Mouse (Mus musculus): ENCODE data around the gene Sp3.
A peak's percentile ranks its signal among the peaks of the same experiment; 100 is the strongest.
"Not testable (repeated sequence)": the region's sequence is repeated elsewhere in the genome, so short reads cannot be mapped to it uniquely, and the experiment has no call there.

The Sp3 gene

DNA sequence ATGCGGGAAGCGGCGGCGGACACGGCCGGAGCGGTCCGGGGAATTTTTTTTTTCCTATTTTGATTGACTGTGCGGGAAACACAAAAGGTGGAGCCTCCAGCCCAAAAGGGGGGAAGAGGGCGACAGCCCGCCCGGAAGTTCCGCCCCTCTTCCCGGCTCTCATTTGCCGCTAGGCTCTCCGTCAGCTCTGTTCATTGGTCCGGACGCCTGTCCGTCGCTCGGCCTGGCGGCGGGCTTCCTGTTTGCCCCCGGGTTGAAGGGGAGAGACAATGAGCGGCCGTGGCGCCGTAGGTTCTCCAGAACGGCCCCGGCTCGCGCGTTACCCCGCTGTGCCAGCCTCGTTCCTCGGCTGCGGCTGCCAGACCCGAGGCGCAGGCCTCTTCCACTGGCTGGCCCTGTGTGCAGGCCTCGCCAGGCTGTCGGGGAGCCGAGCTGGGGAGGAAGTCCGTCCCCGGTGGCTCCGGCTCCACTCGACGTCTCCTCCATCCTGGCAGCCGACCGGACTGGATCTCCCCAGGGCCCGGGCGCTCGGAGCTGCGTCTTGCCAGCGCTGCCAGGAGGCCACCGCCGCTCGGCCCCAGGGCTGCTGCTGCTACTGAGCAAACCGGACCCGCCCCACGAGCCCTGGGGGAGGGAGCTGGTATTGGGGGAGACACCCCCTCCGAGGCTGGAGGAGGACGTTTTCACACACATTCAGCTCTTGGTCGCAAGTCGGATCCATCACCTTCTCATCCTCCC is at the start of gene Sp3:
Gene Sp3, minus strand, starts transcription at position 110 of the 738 bp plus-strand sequence.
- DNase-seq (ENCODE audit: low spot score): peak; percentile 91

DNA sequence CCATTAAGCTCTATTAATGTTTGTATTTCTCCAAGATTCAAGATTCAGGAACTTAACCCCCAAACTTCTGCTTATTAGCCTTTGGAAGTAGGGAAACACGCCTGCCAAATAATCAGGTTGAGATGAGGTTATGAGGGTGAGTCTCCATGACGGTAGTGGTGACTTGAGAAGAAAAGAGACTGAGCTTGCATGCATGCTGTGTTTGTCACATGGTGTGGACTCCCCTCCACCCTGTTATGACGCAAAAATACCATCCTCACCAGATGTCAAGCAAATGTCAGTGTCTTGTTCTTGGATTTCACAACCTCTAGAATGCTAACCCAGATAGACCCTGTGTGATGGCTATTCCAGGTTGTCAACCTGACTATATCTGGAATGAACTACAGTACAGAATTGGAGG is 49.6 kb upstream of the Sp3 start:
- DNase-seq (ENCODE audit: low spot score): no peak

DNA sequence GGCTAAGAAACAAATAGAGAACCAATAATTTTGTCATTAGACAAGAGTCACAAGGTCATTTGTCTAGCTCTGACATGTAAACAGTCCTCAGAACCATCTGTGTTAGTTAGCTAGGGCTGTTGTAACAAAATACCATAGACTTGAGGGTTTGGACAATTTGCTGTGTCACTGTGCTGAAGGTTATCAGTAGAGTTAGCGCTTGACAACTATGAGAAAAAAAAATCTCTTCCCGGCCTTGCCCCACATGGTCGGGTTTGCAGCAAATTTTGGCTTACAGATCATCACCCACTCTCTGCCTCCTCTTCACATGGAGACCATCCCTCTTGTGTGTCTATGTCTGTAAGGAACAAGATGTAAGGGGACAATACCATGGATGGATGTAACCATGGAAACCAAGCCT is 47.8 kb upstream of the Sp3 start:
- no peak for DNase-seq (ENCODE audit: low spot score)

- DNase-seq (ENCODE audit: low spot score): no peak
Observed at GRCm38 (mm10) chr2:73027126-73027525, 46.9 kb upstream of the Sp3 start.

- DNase-seq (ENCODE audit: low spot score): no peak
Observed at GRCm38 (mm10) chr2:73023803-73024202, 43.6 kb upstream of the Sp3 start.

GRCm38 (mm10) chr2:73021046-73021445 is 40.8 kb upstream of the Sp3 start:
- no peak for DNase-seq (ENCODE audit: low spot score)

DNA sequence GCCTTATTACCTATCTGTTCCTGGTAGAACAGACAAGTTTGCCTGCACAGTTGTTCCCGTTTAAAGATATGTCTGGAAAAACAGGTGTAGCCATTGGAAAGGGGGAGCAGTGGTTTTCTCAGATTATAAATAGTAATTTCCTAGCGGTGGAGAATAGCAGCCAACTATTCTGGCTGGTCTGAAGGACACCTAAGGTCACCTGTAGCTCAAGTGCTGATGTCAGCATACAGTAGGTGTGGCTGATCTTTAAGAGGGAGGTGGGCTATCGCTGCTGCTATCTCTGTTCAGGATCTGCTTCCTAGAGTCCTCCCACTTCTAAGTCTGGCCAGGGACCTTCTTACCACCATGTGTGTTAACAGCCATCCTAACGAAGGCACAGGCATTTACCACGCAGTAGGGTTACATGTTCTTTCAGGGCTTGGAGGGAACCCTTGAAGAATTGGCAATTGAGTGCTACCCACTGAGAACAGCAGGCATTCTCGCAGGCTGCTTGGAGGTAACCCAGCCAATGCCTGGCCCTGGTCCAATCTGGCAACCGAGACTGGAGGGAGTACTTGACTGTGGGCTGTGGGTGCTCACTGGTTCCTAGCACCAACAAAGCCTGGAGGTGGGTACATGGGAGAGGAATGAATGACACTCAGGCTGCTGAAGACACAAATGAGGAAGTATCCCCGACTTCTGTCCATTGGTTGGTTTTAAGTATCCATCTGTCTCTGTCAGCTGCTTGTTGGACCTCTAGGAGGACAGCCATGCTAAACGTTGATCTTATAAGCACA is 39.3 kb upstream of the Sp3 start:
- DNase-seq (ENCODE audit: low spot score): peak; percentile 64

DNA sequence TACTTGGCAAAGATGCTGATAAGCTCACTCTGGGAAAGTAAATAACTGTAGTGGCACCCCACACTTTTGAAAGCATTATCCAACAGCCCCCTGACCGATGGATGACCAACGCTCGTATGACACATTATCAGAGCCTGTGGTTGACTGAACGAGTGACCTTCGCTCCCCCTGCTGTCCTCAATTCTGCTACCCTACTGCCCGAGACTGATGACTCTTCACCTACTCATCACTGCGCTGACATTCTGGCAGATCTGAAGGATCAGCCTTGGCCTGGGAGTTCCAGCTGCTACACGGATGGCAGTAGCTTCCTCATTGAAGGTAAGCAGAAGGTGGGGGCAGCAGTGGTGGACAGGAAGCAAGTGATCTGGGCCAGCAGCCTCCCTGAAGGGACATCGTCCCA is 33.8 kb upstream of the Sp3 start:
- DNase-seq (ENCODE audit: low spot score): not testable (repeated sequence)

DNA sequence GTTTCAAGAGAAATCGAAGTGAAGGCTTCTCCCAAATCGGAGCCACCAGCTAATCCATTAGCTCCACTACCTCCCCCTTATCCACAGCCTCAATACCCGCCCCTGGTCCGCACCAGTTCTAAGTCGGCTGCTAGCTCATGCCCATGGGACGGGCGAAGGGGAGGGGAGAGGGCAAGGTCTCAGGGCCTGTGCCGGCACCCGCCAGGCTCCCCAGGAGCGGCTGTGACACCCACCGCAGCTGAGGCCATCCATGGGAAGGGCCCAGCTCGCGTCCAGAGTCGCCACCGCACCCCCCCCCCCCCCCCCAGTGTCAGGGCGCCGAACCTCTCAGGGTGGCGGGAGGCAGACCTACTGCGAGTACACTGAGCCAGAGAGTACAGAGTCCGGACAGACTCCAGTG is 32.4 kb upstream of the Sp3 start:
- DNase-seq (ENCODE audit: low spot score): no peak

DNA sequence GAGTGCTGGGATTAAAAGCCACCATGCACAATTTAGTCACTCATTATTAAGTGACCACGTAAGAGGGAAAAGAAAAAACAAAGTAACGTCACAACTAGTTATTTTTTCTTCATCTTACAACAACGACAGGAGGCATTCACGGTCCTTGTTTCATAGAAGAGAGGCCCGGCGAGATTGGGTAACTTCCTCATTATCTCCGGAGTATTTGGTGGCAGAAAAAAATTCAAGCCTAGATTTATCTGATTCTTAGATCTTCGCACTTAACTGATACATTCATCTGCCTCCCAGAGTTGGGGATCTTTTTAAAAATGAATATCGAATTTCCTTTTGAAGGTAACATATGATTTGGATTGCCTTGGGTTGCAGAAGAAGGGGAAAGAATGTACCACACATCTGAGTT is 27.2 kb upstream of the Sp3 start:
- no peak for DNase-seq (ENCODE audit: low spot score)

- DNase-seq (ENCODE audit: low spot score): no peak
Observed at GRCm38 (mm10) chr2:73005611-73006515, 25.6 kb upstream of the Sp3 start.

DNA sequence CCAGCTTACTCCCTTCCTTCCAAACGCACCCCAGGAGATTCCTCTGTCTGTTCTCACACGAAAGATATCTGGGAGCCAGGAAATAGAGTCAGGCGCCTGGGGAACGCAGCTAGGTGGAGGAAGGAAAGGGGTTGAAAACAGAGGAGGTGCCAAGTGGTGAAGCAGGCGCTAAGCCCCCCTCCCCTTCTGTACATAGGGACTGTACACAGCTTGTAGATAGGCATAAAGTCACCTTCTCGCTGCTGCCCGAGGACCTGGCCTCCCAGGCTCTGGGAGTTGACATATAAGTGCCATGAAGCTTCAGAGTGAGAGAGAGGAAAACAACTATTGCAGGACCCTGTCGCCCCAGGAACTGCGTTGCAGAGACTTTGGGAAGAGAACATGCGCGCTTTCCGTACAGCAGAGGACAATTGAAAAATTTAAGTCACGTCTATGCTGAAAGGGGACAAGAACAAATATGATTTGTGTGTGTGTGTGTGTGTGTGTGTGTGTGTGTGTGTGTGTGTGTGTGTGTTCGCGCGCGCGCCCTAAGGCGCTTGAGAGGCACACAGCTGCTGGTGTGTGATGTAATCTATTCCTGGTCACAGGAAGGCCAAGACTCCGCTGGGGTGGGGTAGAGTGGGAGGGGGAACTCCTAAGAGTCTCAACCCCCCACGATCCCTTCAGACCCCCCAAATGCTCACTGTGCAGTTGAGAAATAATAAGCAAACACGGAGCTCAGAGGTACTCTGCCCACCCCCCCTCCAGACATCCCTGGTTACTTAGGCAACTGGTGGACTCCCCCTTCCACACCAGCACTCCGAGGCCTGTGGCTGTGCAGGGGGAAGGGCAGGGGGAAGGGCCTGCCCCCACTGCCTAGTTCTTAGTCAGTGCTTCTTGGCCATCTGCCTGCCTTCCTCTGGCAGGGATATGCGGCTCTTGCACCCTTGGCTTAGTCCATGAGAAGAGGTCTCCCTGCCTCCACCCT is 23.8 kb upstream of the Sp3 start:
- peak; percentile 82 for DNase-seq (ENCODE audit: low spot score)

GRCm38 (mm10) chr2:73003049-73003448 is 22.8 kb upstream of the Sp3 start:
- peak; percentile 27 for DNase-seq (ENCODE audit: low spot score)

DNA sequence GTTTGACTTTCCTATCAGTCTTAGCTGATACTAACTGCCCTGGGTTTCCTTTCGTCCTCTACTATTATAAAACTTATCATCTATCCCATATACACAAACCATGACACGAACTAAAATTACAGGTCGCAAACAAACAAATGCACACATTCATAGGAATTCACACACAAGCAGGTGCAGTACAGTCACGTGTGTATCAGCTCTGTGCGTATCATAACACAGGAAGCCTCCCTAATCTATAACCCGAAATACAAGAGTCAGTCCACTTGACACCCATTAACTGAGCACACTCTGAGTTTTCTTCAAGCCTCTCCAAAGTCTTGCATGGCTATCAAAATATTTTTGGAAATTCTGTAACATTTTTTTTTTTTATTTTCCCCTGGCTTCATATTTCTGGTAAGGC is 22.2 kb upstream of the Sp3 start:
- no peak for DNase-seq (ENCODE audit: low spot score)

GRCm38 (mm10) chr2:73001994-73002393 is 21.7 kb upstream of the Sp3 start:
- DNase-seq (ENCODE audit: low spot score): no peak

GRCm38 (mm10) chr2:73000194-73000593 is 19.9 kb upstream of the Sp3 start:
- DNase-seq (ENCODE audit: low spot score): no peak

DNA sequence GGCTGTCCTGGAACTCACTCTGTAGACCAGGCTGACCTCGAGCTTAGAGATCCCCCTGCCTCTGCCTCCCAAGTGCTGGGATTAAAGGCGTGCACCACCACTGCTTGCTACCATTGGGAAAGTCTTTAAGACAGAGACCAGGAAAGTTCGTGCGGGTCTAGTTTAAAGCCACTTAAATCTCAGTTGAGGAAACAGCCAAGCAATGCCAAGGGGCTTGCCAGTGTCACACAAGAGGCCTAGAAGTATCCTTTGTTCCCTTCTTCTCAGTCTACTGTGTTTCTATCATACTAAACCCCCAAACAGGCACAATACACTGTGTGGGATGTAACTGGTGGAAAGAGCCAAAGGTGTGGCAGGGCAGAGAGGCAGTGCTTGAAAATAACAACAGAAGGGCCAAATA is 17.3 kb upstream of the Sp3 start:
- no peak for DNase-seq (ENCODE audit: low spot score)

DNA sequence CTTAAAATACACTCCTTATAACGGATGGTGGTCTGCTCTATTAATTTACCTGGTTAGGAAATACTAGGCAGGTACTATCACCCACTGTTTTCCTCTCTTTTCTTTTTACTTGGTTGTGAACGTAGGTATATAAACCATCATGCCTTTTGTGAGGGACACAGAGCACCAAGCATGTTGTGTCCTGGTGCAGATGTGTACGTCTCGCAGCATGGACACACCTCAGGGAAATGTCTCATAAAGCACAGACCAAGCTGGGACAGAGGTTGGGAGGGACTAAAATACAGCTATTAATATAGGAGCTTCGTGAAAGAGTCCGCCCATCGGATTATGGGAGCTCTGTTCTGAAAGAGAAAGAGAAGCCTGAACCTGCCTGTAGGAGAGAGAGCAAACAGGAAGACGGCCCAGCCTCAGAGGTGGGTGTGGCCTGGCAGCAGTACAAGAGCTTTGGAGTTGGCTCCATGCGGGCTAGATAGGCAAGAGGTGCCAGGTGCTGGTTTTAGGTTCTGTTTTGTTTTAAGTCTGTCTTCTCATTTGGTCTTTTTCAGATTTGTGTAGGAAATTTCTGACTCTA is 16.6 kb upstream of the Sp3 start:
- DNase-seq (ENCODE audit: low spot score): peak; percentile 59

- DNase-seq (ENCODE audit: low spot score): peak; percentile 33
Observed at GRCm38 (mm10) chr2:72995346-72996097, 15.3 kb upstream of the Sp3 start.

GRCm38 (mm10) chr2:72994165-72994564 is 13.9 kb upstream of the Sp3 start:
- no peak for DNase-seq (ENCODE audit: low spot score)
